Mouse (Mus musculus) midbrain, postnatal 0 days (tissue): ENCODE data around the gene Rnls. TPM values are rescaled to one million over a fixed set of nuclear protein-coding genes. Genes with fewer than 3 reads are reported as not detected.
A peak's percentile ranks its signal among the peaks of the same experiment; 100 is the strongest.

ENCODE experiments used
- ATAC-seq: fragments of 200-750 bp; cut with Nextera tagmentation; 2 replicates; pipeline ENCODE4 v1.8.0; 2017; ENCODE audit warnings: moderate number of reproducible peaks, mild to moderate bottlenecking, moderate TSS enrichment, moderate library complexity; ENCODE audit not compliant: low FRiP score
- DNase-seq: peaks from one replicate; pipeline ENCODE4 v3.0.0-alpha.2; 2015; ENCODE audit warnings: low spot score
- H3K27ac ChIP-seq: fragments of 300-500 bp; sonication (generic); 2 replicates; pipeline ENCODE4 v1.5.1; 2014; ENCODE audit warnings: low read depth, mild to moderate bottlenecking, low read length, mixed read lengths
- H3K27me3 ChIP-seq: fragments of 300-500 bp; sonication (generic); 2 replicates; pipeline ENCODE4 v1.6.1; 2014; ENCODE audit warnings: low read length, control low read depth, mixed read lengths; ENCODE audit not compliant: insufficient read depth
- H3K36me3 ChIP-seq: fragments of 300-500 bp; sonication (generic); 2 replicates; pipeline ENCODE4 v1.6.1; 2014; ENCODE audit warnings: low read length, control low read depth, mixed read lengths; ENCODE audit not compliant: insufficient read depth
- H3K4me1 ChIP-seq: fragments of 300-500 bp; sonication (generic); 2 replicates; pipeline ENCODE4 v1.6.1; 2014; ENCODE audit warnings: mild to moderate bottlenecking, control low read depth, antibody characterized with exemption, low read length, mixed read lengths; ENCODE audit not compliant: insufficient read depth
- H3K4me2 ChIP-seq: fragments of 300-500 bp; sonication (generic); 2 replicates; pipeline ENCODE4 v1.6.1; 2014; ENCODE audit warnings: low read depth, mild to moderate bottlenecking, low read length, mixed read lengths; ENCODE audit not compliant: poor library complexity, severe bottlenecking
- H3K4me3 ChIP-seq: fragments of 300-500 bp; sonication (generic); 2 replicates; pipeline ENCODE4 v1.5.1; 2014; ENCODE audit warnings: low read depth, mild to moderate bottlenecking, low read length, moderate library complexity
- H3K9ac ChIP-seq: fragments of 300-500 bp; sonication (generic); replicated peaks from 2 replicates; pipeline ENCODE4 v1.6.1; 2014; ENCODE audit warnings: mild to moderate bottlenecking, low read length, moderate library complexity, mixed read lengths; ENCODE audit not compliant: poor library complexity, severe bottlenecking
- H3K9me3 ChIP-seq: fragments of 300-500 bp; sonication (generic); 2 replicates; pipeline ENCODE4 v1.6.1; 2016; ENCODE audit warnings: low read length, control low read depth
- CTCF ChIP-seq: IDR thresholded peaks from 2 replicates; pipeline ENCODE4 v1.5.1; 2016; ENCODE audit warnings: antibody characterized with exemption, mild to moderate bottlenecking
- WGBS: fragments of 180-500 bp; shearing (Covaris S2); extraction: QIAGEN DNeasy Blood & Tissue Kit; methylation state at CpG from one replicate; pipeline ENCODE4 v1.1.7; 2014; 5-methylcytosine and 5-hydroxymethylcytosine counted together
- polyA plus RNA-seq: library from polyadenylated mRNA; unstranded; fragments of >200 nt; fragmentation: Nextera tagmentation; extraction: Ambion mirVana; gene quantifications from 2 replicates; pipeline ENCODE4 v1.2.1, GENCODE M21; 2015
- total RNA-seq: library from RNA; depleted of rRNA; stranded (reverse); fragments of >200 nt; gene quantifications from 2 replicates; pipeline ENCODE4 v1.2.3, GENCODE M21; 2014

Gene Rnls
- total and polyA plus RNA-seq, 2 experiments from 2014 or later = 3.1 to 10.7 TPM

DNA sequence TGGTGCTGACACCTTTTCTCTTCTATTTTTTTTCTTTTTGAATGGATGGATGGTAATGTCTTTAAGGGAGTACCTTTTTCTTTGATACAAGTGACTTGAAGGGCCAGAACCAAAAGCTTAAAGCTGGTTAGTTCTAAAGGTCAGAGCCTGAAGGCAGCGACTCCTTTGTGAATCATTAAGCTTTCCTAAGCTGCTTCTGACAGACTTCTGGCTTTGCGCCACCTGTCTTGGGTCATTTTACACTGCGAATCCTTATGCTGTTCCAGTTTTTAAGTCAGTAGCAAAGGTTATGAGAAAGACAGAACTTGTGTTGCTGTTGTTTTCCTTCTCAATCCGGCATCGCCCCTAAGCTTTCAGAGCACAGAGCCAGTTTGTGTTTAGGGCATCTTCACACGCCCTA lies 168.8 kb downstream of the Rnls start:
- peak; percentile 36; the same call in 1 of the 2 replicates for TF ChIP-seq CTCF
- DNase-seq = peak; percentile 37
- Histone ChIP-seq H3K36me3 (no peaks in the 10 kb centered on the region), H3K4me2 (no peak overlapping the region), H3K4me1 (peaks cover 9% of the 10 kb centered on the region), H3K27me3 (no peaks in the 10 kb centered on the region), H3K9ac (no peak overlapping the region), H3K4me3 (no peak overlapping the region), H3K27ac (peak overlapping the region; percentile 44), H3K9me3 (no peaks in the 10 kb centered on the region)
- ATAC-seq = no peak
- WGBS = 27% methylated on average over 6 of the region's 6 CpGs

DNA sequence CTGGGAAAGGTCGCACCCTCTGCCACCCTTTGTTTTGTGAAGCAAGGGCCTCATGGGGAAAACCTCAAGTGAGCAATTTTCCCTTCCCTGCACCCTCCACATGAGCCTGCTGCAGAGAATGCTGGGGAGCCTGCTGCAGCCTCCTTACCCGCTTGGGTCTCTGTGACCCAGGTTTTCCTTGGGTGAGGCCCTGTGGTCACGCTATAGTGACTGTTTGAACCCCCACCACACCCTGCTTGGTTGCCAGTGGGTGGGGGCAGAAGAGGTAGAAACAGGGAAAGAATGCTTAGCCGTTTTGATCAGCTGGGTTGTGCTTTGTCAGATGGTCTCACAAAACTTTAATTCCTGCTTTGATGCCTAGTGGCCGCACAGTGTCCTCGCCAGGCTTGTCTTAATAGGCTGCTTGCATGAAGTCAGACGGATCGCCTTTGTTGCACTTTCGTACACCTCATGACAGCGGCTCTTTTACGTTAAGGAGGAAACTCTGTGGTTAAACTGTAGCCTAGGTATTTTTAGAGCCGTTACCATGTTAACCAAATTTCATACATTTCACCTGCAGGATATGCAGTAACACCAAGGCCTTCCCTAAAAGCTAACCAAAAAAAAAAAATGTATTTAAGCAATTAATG lies 169.4 kb downstream of the Rnls start:
- Histone ChIP-seq H3K36me3 (no peaks in the 10 kb centered on the region), H3K4me3 (no peak overlapping the region), H3K4me1 (peaks cover 9% of the 10 kb centered on the region), H3K9ac (no peak overlapping the region; the same call in 1 of the 2 replicates), H3K4me2 (no peak overlapping the region), H3K27ac (peak overlapping the region; percentile 44; the same call in 1 of the 2 replicates), H3K9me3 (no peaks in the 10 kb centered on the region), H3K27me3 (no peaks in the 10 kb centered on the region)
- WGBS = 22% methylated on average over 12 of the region's 12 CpGs
- ATAC-seq (no peak), DNase-seq (no peak)
- TF ChIP-seq CTCF = no peak

DNA sequence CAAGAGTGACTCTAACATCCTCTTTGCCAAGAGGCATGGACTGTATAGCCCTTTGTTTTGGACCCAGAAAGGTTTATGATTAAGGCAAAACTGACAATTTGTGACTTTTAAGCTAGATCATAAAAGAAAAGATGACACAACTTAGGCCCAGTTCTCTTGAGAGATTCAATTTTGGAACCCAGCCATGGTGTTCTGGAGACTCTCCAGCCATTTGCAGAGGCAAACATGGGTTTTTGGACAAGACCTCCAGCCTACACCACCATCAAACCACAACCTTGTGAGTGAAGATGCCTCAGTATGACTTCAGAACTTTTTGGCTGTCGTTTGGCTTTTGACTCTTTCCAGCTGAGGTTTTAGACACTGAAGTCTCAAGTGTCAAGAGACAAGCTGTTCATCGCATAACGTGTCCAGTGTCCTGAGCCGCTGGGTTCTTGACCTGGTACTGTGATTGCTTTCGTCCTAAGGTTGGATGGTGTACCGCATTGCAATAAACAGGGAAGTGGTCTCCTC lies 174.2 kb downstream of the Rnls start:
- DNase-seq (no peak), ATAC-seq (no peak)
- Histone ChIP-seq H3K36me3 (no peaks in the 10 kb centered on the region), H3K27ac (no peak overlapping the region), H3K9ac (no peak overlapping the region), H3K27me3 (no peaks in the 10 kb centered on the region), H3K4me1 (no peaks in the 10 kb centered on the region), H3K4me3 (no peak overlapping the region), H3K4me2 (no peak overlapping the region), H3K9me3 (no peaks in the 10 kb centered on the region)
- no peak for TF ChIP-seq CTCF
- 93% methylated on average over 6 of the region's 6 CpGs for WGBS

DNA sequence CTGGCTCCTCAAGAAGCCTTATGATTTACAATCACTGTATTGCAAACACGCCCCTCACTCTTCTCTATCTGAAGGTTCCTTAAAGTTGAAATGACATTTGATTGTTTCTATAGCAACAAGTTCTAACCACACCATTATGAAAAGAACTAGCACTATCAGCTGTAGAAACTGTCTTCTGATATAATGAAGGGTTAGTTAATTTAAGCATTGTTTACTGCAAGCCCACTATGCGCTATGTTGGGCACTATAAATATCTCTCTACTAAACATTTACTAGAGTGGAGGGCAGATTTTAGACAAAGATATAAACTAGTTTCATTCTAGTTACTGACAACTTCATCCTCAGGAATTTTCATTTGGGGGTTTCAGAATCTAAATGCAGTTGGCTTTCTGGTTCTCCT lies 182.4 kb downstream of the Rnls start:
- no peak overlapping the region for H3K27ac ChIP-seq
- no peak overlapping the region for H3K4me3 ChIP-seq
- 87% methylated on average over 2 of the region's 2 CpGs for WGBS
- no peak overlapping the region for H3K9ac ChIP-seq
- ATAC-seq = no peak
- H3K4me2 ChIP-seq = no peak overlapping the region
- H3K9me3 ChIP-seq = no peaks in the 10 kb centered on the region
- H3K4me1 ChIP-seq = no peaks in the 10 kb centered on the region
- H3K36me3 ChIP-seq = no peaks in the 10 kb centered on the region
- no peaks in the 10 kb centered on the region for H3K27me3 ChIP-seq
- TF ChIP-seq CTCF = no peak
- DNase-seq = no peak

DNA sequence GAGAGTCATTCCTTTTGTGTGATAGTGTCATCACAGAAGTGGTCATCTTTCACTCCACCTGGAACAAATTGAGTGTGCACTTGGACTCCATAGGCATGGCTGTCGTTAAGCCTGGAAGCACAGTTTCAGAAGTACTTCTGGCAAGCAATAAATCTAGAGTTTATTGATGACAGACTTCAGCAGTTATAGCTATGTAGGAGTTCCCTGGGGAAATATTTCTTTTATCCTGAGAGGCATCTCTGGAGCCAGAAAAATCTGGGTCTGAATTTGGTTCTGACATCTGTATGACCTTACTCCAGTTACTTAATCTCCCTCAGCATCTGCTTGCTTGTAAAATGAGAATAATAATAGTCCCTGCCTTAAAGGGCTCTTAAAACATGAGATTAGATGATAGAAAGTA lies 184.1 kb downstream of the Rnls start:
- Histone ChIP-seq H3K27ac (no peak overlapping the region), H3K9ac (no peak overlapping the region), H3K27me3 (no peaks in the 10 kb centered on the region), H3K4me1 (no peaks in the 10 kb centered on the region), H3K36me3 (no peaks in the 10 kb centered on the region), H3K4me2 (no peak overlapping the region), H3K4me3 (no peak overlapping the region), H3K9me3 (no peaks in the 10 kb centered on the region)
- DNase-seq (no peak), ATAC-seq (no peak)
- WGBS = 89% methylated on average over 1 of the region's 1 CpGs
- no peak for TF ChIP-seq CTCF

DNA sequence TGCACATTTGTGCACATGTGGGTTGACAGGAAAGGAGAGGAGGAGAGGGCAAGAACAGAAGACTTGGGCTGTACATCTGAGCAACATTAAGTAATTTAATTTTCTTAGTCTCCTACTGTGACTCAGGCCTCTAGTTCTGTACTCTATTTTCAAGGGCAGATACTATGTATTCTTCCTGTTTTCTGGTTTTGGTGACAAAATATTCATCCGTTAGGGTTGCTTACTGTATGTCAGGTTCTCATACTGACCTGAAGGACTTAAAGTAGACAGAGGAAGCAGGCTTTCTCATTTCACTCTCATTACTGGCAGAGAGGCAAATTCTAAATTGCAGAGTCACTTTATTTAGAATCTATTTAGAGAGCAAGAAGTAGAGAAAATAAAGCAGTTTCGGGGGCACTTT lies 186.7 kb downstream of the Rnls start:
- DNase-seq (no peak), ATAC-seq (no peak)
- Histone ChIP-seq H3K4me1 (no peaks in the 10 kb centered on the region), H3K4me2 (no peak overlapping the region), H3K4me3 (no peak overlapping the region), H3K27ac (no peak overlapping the region), H3K9me3 (no peaks in the 10 kb centered on the region), H3K9ac (no peak overlapping the region), H3K27me3 (no peaks in the 10 kb centered on the region), H3K36me3 (no peaks in the 10 kb centered on the region)
- no peak for TF ChIP-seq CTCF
- WGBS = 94% methylated on average over 2 of the region's 2 CpGs
